Mouse (Mus musculus): Measurements from ENCODE around the gene Tssk1. TPM values are rescaled to one million over a fixed set of nuclear protein-coding genes. Genes with fewer than 3 reads are reported as not detected.

Gene Tssk1
- polyA plus RNA-seq, 1 experiment from 2014 or later = 0.07 TPM

- Histone ChIP-seq H3K4me1 (replicated peaks) (peaks cover 22% of the 10 kb centered on the region), H3K9me3 (no peaks in the 10 kb centered on the region), H3K4me2 (peak within 1 kb of the TSS; percentile 79), H3K9ac (peak within 1 kb of the TSS; percentile 77), H3K36me3 (peaks cover 34% of the 10 kb centered on the region), H3K4me3 (peak within 1 kb of the TSS; percentile 74), H3K27ac (replicated peaks) (peak within 1 kb of the TSS; percentile 75), H3K27me3 (peaks cover 45% of the 10 kb centered on the region)
- peak; percentile 91 for ATAC-seq (ENCODE audit: low read depth)
- WGBS = under 1% methylated on average over 35 of the region's 35 CpGs
Measured at GRCm38 (mm10) chr16:17911052-17911595, 17.1 kb downstream of the Tssk1 start, which contains the start of gene Ess2. Ess2 (minus strand) TSS chr16:17911348.

- Histone ChIP-seq H3K9ac (peak within 1 kb of the TSS; percentile 54), H3K27ac (replicated peaks) (no peak within 1 kb of the TSS), H3K4me2 (peak within 1 kb of the TSS; percentile 56), H3K4me3 (peak within 1 kb of the TSS; percentile 34), H3K9me3 (no peaks in the 10 kb centered on the region), H3K36me3 (no peaks in the 10 kb centered on the region), H3K4me1 (replicated peaks) (peaks cover 22% of the 10 kb centered on the region), H3K27me3 (peaks cover 77% of the 10 kb centered on the region)
- ATAC-seq (ENCODE audit: low read depth) = no peak
- under 1% methylated on average over 106 of the region's 106 CpGs for WGBS
Measured at GRCm38 (mm10) chr16:17914307-17915249, 20.6 kb downstream of the Tssk1 start, which contains the start of gene Gsc2. Gsc2 (minus strand) TSS chr16:17915059.

GRCm38 (mm10) chr16:17920586-17920985 is 26.6 kb downstream of the Tssk1 start:
- Histone ChIP-seq H3K36me3 (peaks cover 11% of the 10 kb centered on the region), H3K27me3 (peaks cover 52% of the 10 kb centered on the region)

GRCm38 (mm10) chr16:17921325-17922162 is 27.5 kb downstream of the Tssk1 start:
- H3K9me3 ChIP-seq = no peaks in the 10 kb centered on the region
- peaks cover 19% of the 10 kb centered on the region for H3K36me3 ChIP-seq
- 2% methylated on average over 46 of the region's 47 CpGs for whole genome bisulfite sequencing
- peak overlapping the region; percentile 98 for H3K4me2 ChIP-seq
- peak; percentile 96 for ATAC-seq (ENCODE audit: low read depth)
- H3K27me3 ChIP-seq = peaks cover 43% of the 10 kb centered on the region
- H3K9ac ChIP-seq = peak overlapping the region; percentile 92
- peak overlapping the region; percentile 84 for H3K4me3 ChIP-seq
- peaks cover 41% of the 10 kb centered on the region for H3K4me1 ChIP-seq (replicated peaks)
- peak overlapping the region; percentile 92 for H3K27ac ChIP-seq (replicated peaks)

More at GRCm38 (mm10) chr16:17920586-17920985, 26.6 kb downstream of the Tssk1 start:
- Histone ChIP-seq H3K4me3 (no peak overlapping the region), H3K4me1 (replicated peaks) (peaks cover 31% of the 10 kb centered on the region), H3K27ac (replicated peaks) (no peak overlapping the region), H3K9ac (peak overlapping the region; percentile 92), H3K4me2 (peak overlapping the region; percentile 98), H3K9me3 (no peaks in the 10 kb centered on the region)
- no peak for ATAC-seq (ENCODE audit: low read depth)
- WGBS = 12% methylated on average over 20 of the region's 20 CpGs

GRCm38 (mm10) chr16:17922163-17922538 is 28.1 kb downstream of the Tssk1 start:
- peak overlapping the region; percentile 98 for H3K4me2 ChIP-seq
- peak overlapping the region; percentile 89 for H3K27ac ChIP-seq (replicated peaks)
- under 1% methylated on average over 14 of the region's 14 CpGs for WGBS
- H3K9ac ChIP-seq = peak overlapping the region; percentile 92
- peak overlapping the region; percentile 84 for H3K4me3 ChIP-seq
- peaks cover 19% of the 10 kb centered on the region for H3K36me3 ChIP-seq
- ATAC-seq (ENCODE audit: low read depth) = peak; percentile 26
- peaks cover 47% of the 10 kb centered on the region for H3K4me1 ChIP-seq (replicated peaks)
- H3K9me3 ChIP-seq = no peaks in the 10 kb centered on the region
- H3K27me3 ChIP-seq = peaks cover 37% of the 10 kb centered on the region

- ATAC-seq (ENCODE audit: low read depth) = peak; percentile 49
- Histone ChIP-seq H3K27ac (replicated peaks) (peak overlapping the region; percentile 90), H3K4me3 (peak overlapping the region; percentile 86), H3K36me3 (peaks cover 19% of the 10 kb centered on the region), H3K9me3 (no peaks in the 10 kb centered on the region), H3K4me2 (peak overlapping the region; percentile 89), H3K27me3 (no peaks in the 10 kb centered on the region), H3K9ac (peak overlapping the region; percentile 93), H3K4me1 (replicated peaks) (peaks cover 37% of the 10 kb centered on the region)
- WGBS = under 1% methylated on average over 72 of the region's 72 CpGs
Measured at GRCm38 (mm10) chr16:17927351-17928082, 33.5 kb downstream of the Tssk1 start.

GRCm38 (mm10) chr16:17928087-17928580 is 34.1 kb downstream of the Tssk1 start, which contains the start of gene Slc25a1:
Slc25a1 (minus strand) TSS chr16:17928219.
- WGBS = under 1% methylated on average over 47 of the region's 47 CpGs
- no peaks in the 10 kb centered on the region for H3K9me3 ChIP-seq

GRCm38 (mm10) chr16:17928627-17929104 is 34.6 kb downstream of the Tssk1 start:
- under 1% methylated on average over 9 of the region's 9 CpGs for WGBS
- peak; percentile 42 for ATAC-seq (ENCODE audit: low read depth)
- H3K27me3 ChIP-seq = no peaks in the 10 kb centered on the region
- H3K36me3 ChIP-seq = peaks cover 19% of the 10 kb centered on the region
- peaks cover 26% of the 10 kb centered on the region for H3K4me1 ChIP-seq (replicated peaks)
- no peaks in the 10 kb centered on the region for H3K9me3 ChIP-seq
- peak overlapping the region; percentile 93 for H3K9ac ChIP-seq
- peak overlapping the region; percentile 89 for H3K4me2 ChIP-seq
- peak overlapping the region; percentile 90 for H3K27ac ChIP-seq (replicated peaks)
- peak overlapping the region; percentile 86 for H3K4me3 ChIP-seq

More at GRCm38 (mm10) chr16:17928087-17928580, 34.1 kb downstream of the Tssk1 start, which contains the start of gene Slc25a1:
- Histone ChIP-seq H3K9ac (peak within 1 kb of the TSS; percentile 93), H3K4me3 (peak within 1 kb of the TSS; percentile 86), H3K36me3 (peaks cover 19% of the 10 kb centered on the region), H3K4me1 (replicated peaks) (peaks cover 31% of the 10 kb centered on the region), H3K27me3 (no peaks in the 10 kb centered on the region), H3K27ac (replicated peaks) (peak within 1 kb of the TSS; percentile 90), H3K4me2 (peak within 1 kb of the TSS; percentile 89)
- ATAC-seq (ENCODE audit: low read depth) = peak; percentile 83

- Histone ChIP-seq H3K4me3 (no peak overlapping the region), H3K4me2 (peak overlapping the region; percentile 89)
Measured at GRCm38 (mm10) chr16:17929211-17929610, 35.2 kb downstream of the Tssk1 start.

GRCm38 (mm10) chr16:17929631-17930030 is 35.6 kb downstream of the Tssk1 start:
- Histone ChIP-seq H3K4me2 (no peak overlapping the region), H3K36me3 (peaks cover 18% of the 10 kb centered on the region), H3K27ac (replicated peaks) (0 out of 2 replicates have a peak overlapping the region, but pooled peaks have one; percentile 90), H3K9me3 (no peaks in the 10 kb centered on the region), H3K4me3 (no peak overlapping the region), H3K27me3 (no peaks in the 10 kb centered on the region), H3K4me1 (replicated peaks) (peaks cover 26% of the 10 kb centered on the region), H3K9ac (no peak overlapping the region)
- 45% methylated on average over 2 of the region's 2 CpGs for WGBS
- no peak for ATAC-seq (ENCODE audit: low read depth)

More at GRCm38 (mm10) chr16:17929211-17929610, 35.2 kb downstream of the Tssk1 start:
- peak overlapping the region; percentile 90 for H3K27ac ChIP-seq (replicated peaks)
- H3K36me3 ChIP-seq = peaks cover 19% of the 10 kb centered on the region
- H3K4me1 ChIP-seq (replicated peaks) = peaks cover 26% of the 10 kb centered on the region
- no peaks in the 10 kb centered on the region for H3K9me3 ChIP-seq
- H3K27me3 ChIP-seq = no peaks in the 10 kb centered on the region
- peak overlapping the region; percentile 93; the same call in 1 of the 2 replicates for H3K9ac ChIP-seq
- 6% methylated on average over 2 of the region's 2 CpGs for WGBS
- ATAC-seq (ENCODE audit: low read depth) = peak; percentile 3; the same call in 1 of the 2 replicates

All from neural tube, embryonic 13.5 days (tissue).